Mouse (Mus musculus) neural tube, embryonic 11.5 days (tissue): ENCODE data around the gene Pdzd2. TPM values are rescaled to one million over a fixed set of nuclear protein-coding genes. Genes with fewer than 3 reads are reported as not detected.
A peak's percentile ranks its signal among the peaks of the same experiment; 100 is the strongest.

ENCODE experiments used
- ATAC-seq: fragments of 200-750 bp; cut with Nextera tagmentation; 2 replicates; pipeline ENCODE4 v1.8.0; 2017; ENCODE audit warnings: moderate number of reproducible peaks, mild to moderate bottlenecking, moderate TSS enrichment, moderate library complexity; ENCODE audit not compliant: insufficient read depth, low FRiP score, low TSS enrichment
- DNase-seq: peaks from one replicate; pipeline ENCODE4 v3.0.0-alpha.2; 2015; ENCODE audit warnings: low spot score
- H3K27ac ChIP-seq: fragments of 300-500 bp; sonication (generic); 2 replicates; pipeline ENCODE4 v1.5.1; 2014; ENCODE audit warnings: low read depth, mild to moderate bottlenecking, low read length
- H3K27me3 ChIP-seq: fragments of 300-500 bp; sonication (generic); 2 replicates; pipeline ENCODE4 v1.6.1; 2014; ENCODE audit warnings: mild to moderate bottlenecking, low read length, mixed read lengths; ENCODE audit not compliant: control insufficient read depth, insufficient read depth
- H3K36me3 ChIP-seq: fragments of 300-500 bp; sonication (generic); 2 replicates; pipeline ENCODE4 v1.6.1; 2014; ENCODE audit warnings: mild to moderate bottlenecking, low read length, moderate library complexity, mixed read lengths; ENCODE audit not compliant: control insufficient read depth, insufficient read depth
- H3K4me1 ChIP-seq: fragments of 300-500 bp; sonication (generic); 2 replicates; pipeline ENCODE4 v1.6.1; 2014; ENCODE audit warnings: low read length, mixed read lengths; ENCODE audit not compliant: control insufficient read depth, insufficient read depth
- H3K4me2 ChIP-seq: fragments of 300-500 bp; sonication (generic); 2 replicates; pipeline ENCODE4 v1.6.1; 2014; ENCODE audit warnings: low read depth, mild to moderate bottlenecking, moderate library complexity
- H3K4me3 ChIP-seq: fragments of 300-500 bp; sonication (generic); 2 replicates; pipeline ENCODE4 v1.5.1; 2014; ENCODE audit warnings: low read depth, low read length
- H3K9ac ChIP-seq: fragments of 300-500 bp; sonication (generic); 2 replicates; pipeline ENCODE4 v1.6.1; 2014; ENCODE audit warnings: mild to moderate bottlenecking, low read length
- H3K9me3 ChIP-seq: fragments of 300-500 bp; sonication (generic); 2 replicates; pipeline ENCODE4 v1.6.1; 2016; ENCODE audit warnings: low read length; ENCODE audit not compliant: control insufficient read depth
- WGBS: fragments of 180-500 bp; shearing (Covaris S2); extraction: QIAGEN DNeasy Blood & Tissue Kit; methylation state at CpG from one replicate; pipeline ENCODE4 v1.1.7; 2014; 5-methylcytosine and 5-hydroxymethylcytosine counted together
- polyA plus RNA-seq: library from polyadenylated mRNA; unstranded; fragments of >200 nt; fragmentation: Nextera tagmentation; extraction: Ambion mirVana; gene quantifications from 2 replicates; pipeline ENCODE4 v1.2.1, GENCODE M21; 2014

The Pdzd2 gene
- polyA plus RNA-seq = 4.8 and 5.9 TPM in 2 replicates

- ATAC-seq (peak; percentile 98), DNase-seq (peak; percentile 97)
- peak within 1 kb of the TSS; percentile 83 for H3K4me2 ChIP-seq
- no peaks in the 10 kb centered on the region for H3K9me3 ChIP-seq
- peaks cover 6% of the 10 kb centered on the region; the same call in 1 of the 2 replicates for H3K4me1 ChIP-seq
- no peaks in the 10 kb centered on the region for H3K36me3 ChIP-seq
- 0 out of 2 replicates have a peak within 1 kb of the TSS, but pooled peaks have one; percentile 23 for H3K27ac ChIP-seq
- H3K4me3 ChIP-seq = peak within 1 kb of the TSS; percentile 58
- peak within 1 kb of the TSS; percentile 63 for H3K9ac ChIP-seq
- under 1% methylated on average over 71 of the region's 83 CpGs for WGBS
- H3K27me3 ChIP-seq = peaks cover 7% of the 10 kb centered on the region; the same call in 1 of the 2 replicates
Observed at GRCm38 (mm10) chr15:12739277-12740247, at the start of gene Pdzd2. Gene Pdzd2 (minus strand): TSS chr15:12739924.

- H3K4me1 ChIP-seq = no peaks in the 10 kb centered on the region
- no peak overlapping the region for H3K4me2 ChIP-seq
- H3K9ac ChIP-seq = no peak overlapping the region
- H3K27ac ChIP-seq = no peak overlapping the region
- H3K36me3 ChIP-seq = no peaks in the 10 kb centered on the region
- H3K27me3 ChIP-seq = no peaks in the 10 kb centered on the region
- no peak for ATAC-seq
- WGBS = 15% methylated on average over 10 of the region's 10 CpGs
- no peak overlapping the region for H3K4me3 ChIP-seq
- DNase-seq = no peak
- H3K9me3 ChIP-seq = no peaks in the 10 kb centered on the region
Observed at GRCm38 (mm10) chr15:12789406-12789867, 49.7 kb upstream of the Pdzd2 start.

- Histone ChIP-seq H3K9ac (no peak overlapping the region), H3K27me3 (no peaks in the 10 kb centered on the region), H3K4me2 (no peak overlapping the region), H3K27ac (no peak overlapping the region), H3K4me1 (no peaks in the 10 kb centered on the region), H3K4me3 (no peak overlapping the region), H3K36me3 (no peaks in the 10 kb centered on the region), H3K9me3 (no peaks in the 10 kb centered on the region)
- DNase-seq = no peak
- ATAC-seq = no peak
- WGBS = 82% methylated on average over 5 of the region's 5 CpGs
Observed at GRCm38 (mm10) chr15:12788536-12788935, 48.8 kb upstream of the Pdzd2 start.

- DNase-seq = no peak
- no peak overlapping the region for H3K27ac ChIP-seq
- H3K4me1 ChIP-seq = no peaks in the 10 kb centered on the region
- peak; percentile 79 for ATAC-seq
- no peak overlapping the region for H3K4me3 ChIP-seq
- no peaks in the 10 kb centered on the region for H3K9me3 ChIP-seq
- no peaks in the 10 kb centered on the region for H3K27me3 ChIP-seq
- no peak overlapping the region for H3K4me2 ChIP-seq
- H3K36me3 ChIP-seq = no peaks in the 10 kb centered on the region
- 70% methylated on average over 10 of the region's 16 CpGs for WGBS
- no peak overlapping the region for H3K9ac ChIP-seq
Observed at GRCm38 (mm10) chr15:12781729-12782326, 42.1 kb upstream of the Pdzd2 start.

GRCm38 (mm10) chr15:12781296-12781695, 41.6 kb upstream of the Pdzd2 start:
- H3K4me1 ChIP-seq = no peaks in the 10 kb centered on the region
- H3K27ac ChIP-seq = no peak overlapping the region
- DNase-seq (no peak), ATAC-seq (no peak)
- no peaks in the 10 kb centered on the region for H3K27me3 ChIP-seq
- H3K9me3 ChIP-seq = no peaks in the 10 kb centered on the region; the same call in 1 of the 2 replicates
- no peak overlapping the region for H3K4me3 ChIP-seq
- no peak overlapping the region for H3K4me2 ChIP-seq
- H3K36me3 ChIP-seq = no peaks in the 10 kb centered on the region
- no peak overlapping the region for H3K9ac ChIP-seq
- WGBS = 81% methylated on average over 6 of the region's 6 CpGs

- ATAC-seq (no peak; the same call in 1 of the 2 replicates), DNase-seq (no peak)
- 73% methylated on average over 11 of the region's 11 CpGs for WGBS
- no peak overlapping the region for H3K4me3 ChIP-seq
- no peaks in the 10 kb centered on the region; the same call in 1 of the 2 replicates for H3K9me3 ChIP-seq
- H3K4me1 ChIP-seq = 0 out of 2 replicates have a peak, but pooled peaks cover 2% of the 10 kb centered on the region
- H3K27ac ChIP-seq = peak overlapping the region; percentile 67
- H3K27me3 ChIP-seq = no peaks in the 10 kb centered on the region
- no peak overlapping the region for H3K4me2 ChIP-seq
- no peaks in the 10 kb centered on the region for H3K36me3 ChIP-seq
- H3K9ac ChIP-seq = no peak overlapping the region
Observed at GRCm38 (mm10) chr15:12774149-12774753, 34.5 kb upstream of the Pdzd2 start.

GRCm38 (mm10) chr15:12770958-12771357, 31.2 kb upstream of the Pdzd2 start:
- H3K4me1 ChIP-seq = 0 out of 2 replicates have a peak, but pooled peaks cover 2% of the 10 kb centered on the region
- no peaks in the 10 kb centered on the region for H3K9me3 ChIP-seq
- no peak overlapping the region for H3K4me3 ChIP-seq
- H3K36me3 ChIP-seq = no peaks in the 10 kb centered on the region
- no peak for DNase-seq
- no peak overlapping the region for H3K27ac ChIP-seq
- no peak overlapping the region for H3K9ac ChIP-seq
- 80% methylated on average over 7 of the region's 7 CpGs for WGBS
- H3K27me3 ChIP-seq = no peaks in the 10 kb centered on the region
- no peak for ATAC-seq
- no peak overlapping the region for H3K4me2 ChIP-seq

GRCm38 (mm10) chr15:12766848-12767247, 27.1 kb upstream of the Pdzd2 start:
- Histone ChIP-seq H3K36me3 (no peaks in the 10 kb centered on the region), H3K4me1 (peaks cover 13% of the 10 kb centered on the region), H3K4me3 (no peak overlapping the region), H3K4me2 (no peak overlapping the region), H3K27ac (no peak overlapping the region), H3K9me3 (no peaks in the 10 kb centered on the region), H3K27me3 (no peaks in the 10 kb centered on the region), H3K9ac (no peak overlapping the region)
- 83% methylated on average over 4 of the region's 4 CpGs for WGBS
- no peak for ATAC-seq
- DNase-seq = no peak
